Mouse (Mus musculus) testis, postnatal 14 days (tissue): ENCODE measurements around the gene Foxk1.
A peak's percentile ranks its signal among the peaks of the same experiment; 100 is the strongest.

Experiments used
- DNase-seq: peaks from one replicate; pipeline ENCODE4 v3.0.0; 2021; ENCODE audit warnings: low spot score

The Foxk1 gene

GRCm38 (mm10) chr5:142400981-142401640 lies at the start of gene Foxk1:
Gene Foxk1 (plus strand): TSS chr5:142401497.
- DNase-seq, result peak; percentile 90

GRCm38 (mm10) chr5:142352336-142352892 lies 48.9 kb upstream of the Foxk1 start:
- DNase-seq, result no peak

- DNase-seq, result peak; percentile 33
Measured at GRCm38 (mm10) chr5:142355144-142355543, 46.2 kb upstream of the Foxk1 start.

GRCm38 (mm10) chr5:142361166-142361565 lies 40.1 kb upstream of the Foxk1 start:
- no peak for DNase-seq

- DNase-seq, result no peak
Measured at GRCm38 (mm10) chr5:142362894-142363293, 38.4 kb upstream of the Foxk1 start.

GRCm38 (mm10) chr5:142364095-142364494 lies 37.2 kb upstream of the Foxk1 start:
- DNase-seq, result no peak

- peak; percentile 96 for DNase-seq
Measured at GRCm38 (mm10) chr5:142367085-142368081, 33.9 kb upstream of the Foxk1 start.

- no peak for DNase-seq
Measured at GRCm38 (mm10) chr5:142368122-142368521, 33.2 kb upstream of the Foxk1 start.

- DNase-seq, result no peak
Measured at GRCm38 (mm10) chr5:142370406-142371171, 30.7 kb upstream of the Foxk1 start.

- DNase-seq, result no peak
Measured at GRCm38 (mm10) chr5:142371172-142372155, 29.8 kb upstream of the Foxk1 start.

- no peak for DNase-seq
Measured at GRCm38 (mm10) chr5:142372207-142372606, 29.1 kb upstream of the Foxk1 start.

GRCm38 (mm10) chr5:142374343-142374742 lies 27.0 kb upstream of the Foxk1 start:
- no peak for DNase-seq

GRCm38 (mm10) chr5:142375641-142376040 lies 25.7 kb upstream of the Foxk1 start:
- no peak for DNase-seq

GRCm38 (mm10) chr5:142376071-142376470 lies 25.2 kb upstream of the Foxk1 start:
- DNase-seq, result no peak

- no peak for DNase-seq
Measured at GRCm38 (mm10) chr5:142378068-142378467, 23.2 kb upstream of the Foxk1 start.

- peak; percentile 50 for DNase-seq
Measured at GRCm38 (mm10) chr5:142380491-142380890, 20.8 kb upstream of the Foxk1 start.

GRCm38 (mm10) chr5:142384911-142385660 lies 16.2 kb upstream of the Foxk1 start:
- no peak for DNase-seq

GRCm38 (mm10) chr5:142386329-142386728 lies 15.0 kb upstream of the Foxk1 start:
- DNase-seq, result no peak

- no peak for DNase-seq
Measured at GRCm38 (mm10) chr5:142386784-142387680, 14.3 kb upstream of the Foxk1 start.
